Mouse (Mus musculus): ENCODE results near the gene Pcdh7.
"Not testable (repeated sequence)": the region's sequence is repeated elsewhere in the genome, so short reads cannot be mapped to it uniquely, and the experiment has no call there.

The Pcdh7 gene

GRCm38 (mm10) chr5:57717906-57718875 is at the start of gene Pcdh7:
Gene Pcdh7, plus strand, starts transcription at chr5:57717967.
- peak in 1 of 2 experiments; percentile 4 for DNase-seq

DNA sequence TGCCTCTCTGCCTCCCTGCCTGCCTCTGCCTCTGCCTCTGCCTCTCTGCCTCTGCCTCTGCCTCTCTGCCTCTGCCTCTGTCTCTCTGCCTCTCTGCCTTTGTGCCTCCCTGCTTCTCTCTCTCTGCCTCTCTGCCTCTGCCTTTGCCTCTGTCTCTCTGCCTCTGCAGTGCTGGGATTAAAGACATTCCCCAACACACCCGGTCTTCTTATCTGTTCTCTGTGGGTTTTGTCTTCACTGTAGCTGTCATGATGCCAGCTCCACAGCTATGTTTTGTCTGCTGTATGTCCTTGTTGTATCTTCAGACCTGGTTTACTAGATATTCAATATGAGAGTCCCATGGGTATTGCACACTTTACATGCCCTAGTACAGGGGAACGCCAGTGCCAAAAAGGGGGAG is 40.8 kb upstream of the Pcdh7 start:
- not testable (repeated sequence) for DNase-seq

- DNase-seq, result no peak
These were observed 9.4 kb upstream of the Pcdh7 start for GRCm38 (mm10) chr5:57708396-57708795.

- no peak for DNase-seq
These were observed 3.8 kb upstream of the Pcdh7 start for GRCm38 (mm10) chr5:57713980-57714379.

DNA sequence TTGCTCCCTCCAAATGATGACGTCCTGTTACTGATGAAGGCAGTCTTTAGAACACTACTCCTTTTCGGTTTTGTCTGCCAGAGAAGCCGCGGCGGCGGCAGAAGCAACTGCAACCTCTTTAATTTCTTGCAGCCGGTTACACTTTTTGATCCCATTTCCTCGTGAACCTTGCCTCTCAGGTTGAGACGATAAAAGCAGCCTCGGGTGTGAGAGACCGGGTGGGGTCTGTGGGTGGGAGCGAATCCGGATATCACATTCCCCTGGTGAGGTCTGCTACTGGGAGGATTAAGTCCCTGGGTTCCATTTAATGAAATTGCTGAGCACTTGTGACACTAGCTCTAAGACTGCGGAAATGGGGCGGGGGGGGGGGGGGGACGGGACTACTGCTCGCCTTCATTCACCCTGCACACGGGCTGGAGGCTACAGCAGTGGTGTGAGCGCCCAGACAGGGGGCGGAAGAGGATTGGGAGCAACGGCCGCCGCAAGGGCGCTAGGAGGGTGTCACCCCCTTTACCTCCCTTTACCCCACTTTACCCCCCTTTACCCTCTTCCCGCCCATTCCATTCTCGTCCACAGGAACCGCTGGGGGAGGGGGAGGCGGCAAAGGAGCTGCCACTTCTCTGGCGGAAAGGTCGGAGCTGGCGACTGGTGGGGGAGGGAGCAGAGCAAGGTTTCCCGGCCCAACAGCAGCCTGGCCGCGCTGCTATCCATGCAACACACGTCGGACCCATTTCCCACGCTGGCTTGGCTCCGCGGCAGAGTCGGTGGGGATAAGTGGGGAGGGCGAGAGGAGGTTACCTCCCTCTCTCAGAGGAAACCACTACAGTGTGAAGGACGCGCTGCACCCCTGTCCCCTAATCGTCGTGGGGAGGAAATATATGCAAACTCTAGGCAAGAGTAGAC is 2.9 kb upstream of the Pcdh7 start:
- peak; percentile 13 to 14 for DNase-seq

DNA sequence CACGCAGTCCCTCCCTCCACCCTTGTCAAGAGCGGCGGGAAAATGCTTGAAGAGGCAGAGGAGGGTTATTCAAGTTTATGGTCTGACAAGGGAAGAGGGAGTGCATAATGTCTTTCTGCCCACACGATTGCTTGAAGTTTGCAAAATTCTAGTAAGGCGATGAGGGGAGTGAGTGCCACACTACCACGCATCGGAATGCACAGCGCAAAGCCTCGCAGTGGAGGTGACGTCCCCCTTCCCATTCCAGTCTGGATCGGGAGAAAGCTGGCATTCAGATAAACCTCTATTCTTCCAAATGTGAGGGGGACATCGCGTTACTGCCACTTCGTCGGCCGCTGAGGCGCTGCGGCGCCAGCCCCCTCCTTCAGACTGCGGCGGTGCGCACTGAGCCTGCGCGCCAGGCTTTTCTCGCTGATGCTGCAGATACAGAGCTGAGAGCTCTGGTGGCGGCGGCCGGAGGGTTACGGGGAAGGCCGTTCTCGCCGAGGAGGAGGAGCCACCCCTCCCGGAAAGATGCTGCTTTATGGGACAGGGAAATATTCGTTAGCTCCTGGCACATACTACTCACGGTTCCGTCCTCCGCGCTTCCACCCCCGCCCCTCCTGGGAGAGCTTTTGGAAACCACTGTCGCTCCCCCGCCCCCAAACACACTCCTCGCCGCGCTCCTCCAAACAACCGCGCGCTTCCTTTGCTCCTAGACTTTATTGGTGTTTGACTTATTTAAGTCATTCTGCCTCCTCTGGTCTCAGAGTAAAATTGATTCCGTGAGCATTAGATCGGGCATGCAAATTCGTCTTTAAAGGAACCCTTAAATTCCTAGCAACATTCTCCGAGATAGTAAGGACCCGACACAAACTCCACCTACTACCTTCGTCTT is 2.0 kb upstream of the Pcdh7 start:
- DNase-seq, result peak; percentile 37 to 39

DNA sequence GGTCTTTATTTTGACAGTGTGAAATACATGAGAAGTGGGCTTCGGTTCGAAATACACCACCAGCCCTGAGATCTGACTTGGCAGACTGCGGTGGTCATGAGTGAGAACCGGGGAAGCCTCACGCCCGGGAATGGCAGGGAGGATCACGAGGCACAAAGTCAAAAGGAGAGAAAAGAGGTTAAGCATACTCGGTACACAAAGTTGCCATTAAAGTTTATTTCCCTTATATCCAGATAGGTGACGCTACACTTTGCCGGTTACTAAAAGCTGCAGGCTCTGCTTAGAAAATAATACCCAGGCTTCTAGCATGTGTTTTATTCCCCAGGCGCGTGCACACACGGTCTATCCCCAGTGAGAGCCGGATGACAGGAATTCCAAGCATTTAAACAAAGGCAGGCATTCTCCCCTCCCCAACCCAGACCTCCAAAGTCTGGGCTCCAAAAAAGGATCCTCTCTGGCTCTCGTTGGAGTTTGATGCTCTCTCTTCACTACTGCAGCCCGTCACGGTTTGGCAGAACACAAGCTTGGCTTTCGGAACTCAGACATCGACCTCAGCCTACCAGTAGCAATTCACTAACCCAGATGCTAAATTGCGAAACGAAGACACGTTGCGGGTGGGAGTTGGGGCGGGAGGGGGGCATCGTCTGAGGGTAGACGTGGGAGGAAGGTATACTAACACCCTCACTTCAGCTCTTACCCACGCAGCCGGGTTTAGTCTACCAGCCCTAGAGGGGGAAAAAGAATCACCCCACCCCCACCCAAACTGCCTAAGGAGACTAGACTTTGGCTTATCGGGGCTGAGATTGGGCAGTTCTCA is 1.1 kb upstream of the Pcdh7 start:
- no peak for DNase-seq

GRCm38 (mm10) chr5:57717238-57717905 is 395 bp upstream of the Pcdh7 start:
- DNase-seq, result peak; percentile 5 to 6

GRCm38 (mm10) chr5:57718876-57719593 is 1.3 kb downstream of the Pcdh7 start:
- peak; percentile 5 to 7 for DNase-seq

GRCm38 (mm10) chr5:57719594-57720185 is 1.9 kb downstream of the Pcdh7 start:
- DNase-seq, result peak; percentile 4 to 8

- DNase-seq, result no peak
These were observed 2.6 kb downstream of the Pcdh7 start for GRCm38 (mm10) chr5:57720206-57720880.

DNA sequence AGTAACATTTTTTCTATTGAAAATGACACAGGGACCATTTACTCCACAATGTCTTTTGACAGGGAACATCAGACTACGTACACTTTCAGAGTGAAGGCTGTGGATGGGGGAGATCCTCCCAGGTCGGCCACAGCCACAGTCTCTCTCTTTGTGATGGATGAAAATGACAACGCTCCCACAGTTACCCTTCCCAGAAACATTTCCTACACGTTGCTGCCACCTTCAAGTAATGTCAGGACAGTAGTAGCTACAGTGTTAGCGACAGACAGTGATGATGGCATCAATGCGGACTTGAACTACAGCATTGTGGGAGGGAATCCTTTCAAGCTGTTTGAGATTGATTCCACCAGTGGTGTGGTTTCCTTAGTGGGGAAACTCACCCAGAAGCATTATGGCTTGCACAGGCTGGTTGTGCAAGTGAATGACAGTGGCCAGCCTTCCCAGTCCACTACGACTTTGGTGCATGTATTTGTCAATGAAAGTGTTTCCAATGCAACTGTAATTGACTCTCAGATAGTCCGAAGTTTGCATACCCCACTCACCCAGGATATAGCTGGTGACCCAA is 3.5 kb downstream of the Pcdh7 start:
- DNase-seq, result no peak

GRCm38 (mm10) chr5:57721927-57722326 is 4.2 kb downstream of the Pcdh7 start:
- DNase-seq, result no peak

GRCm38 (mm10) chr5:57733451-57733850 is 15.7 kb downstream of the Pcdh7 start:
- DNase-seq, result no peak

- DNase-seq, result no peak
These were observed 18.0 kb downstream of the Pcdh7 start for GRCm38 (mm10) chr5:57735723-57736122.

GRCm38 (mm10) chr5:57742924-57743323 is 25.2 kb downstream of the Pcdh7 start:
- DNase-seq, result no peak

DNA sequence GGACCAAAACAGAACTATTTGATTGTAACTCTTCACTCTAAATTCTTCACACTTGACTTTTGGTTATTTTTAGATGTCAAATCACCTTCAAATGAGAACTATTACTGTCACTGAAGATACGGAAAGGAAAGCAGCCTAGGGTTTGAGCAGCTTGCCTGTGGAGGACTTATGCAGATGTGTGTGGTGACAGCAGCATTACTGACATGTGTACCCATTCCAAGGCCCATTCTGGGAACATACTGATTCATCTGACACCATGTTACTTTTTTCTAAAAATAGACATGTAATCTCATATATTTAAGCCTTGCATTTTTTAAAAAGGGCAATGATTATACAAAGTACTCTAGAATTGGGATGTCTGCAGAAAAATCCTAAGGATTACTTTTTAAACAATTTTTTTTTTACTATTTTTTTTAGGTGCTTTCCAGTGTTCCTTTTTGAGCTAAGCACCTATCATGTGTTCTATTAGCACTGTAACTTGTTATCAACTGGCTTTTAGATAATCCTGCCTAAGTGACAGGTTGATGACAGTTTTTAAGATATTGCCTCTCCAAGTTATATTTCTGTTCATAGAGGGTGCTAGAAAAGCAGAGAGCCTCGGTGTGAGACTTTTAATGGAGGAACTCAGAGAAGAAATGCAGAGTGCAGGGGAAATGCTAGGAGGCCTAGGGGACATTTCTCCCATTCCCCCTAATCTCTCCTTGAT is 26.3 kb downstream of the Pcdh7 start:
- DNase-seq, result no peak

GRCm38 (mm10) chr5:57745879-57746278 is 28.1 kb downstream of the Pcdh7 start:
- no peak for DNase-seq
